Mouse (Mus musculus) gastrocnemius, postnatal 36 days (tissue): ENCODE data around the gene Umps. TPM values are rescaled to one million over a fixed set of nuclear protein-coding genes. Genes with fewer than 3 reads are reported as not detected.
A peak's percentile ranks its signal among the peaks of the same experiment; 100 is the strongest.

ENCODE experiments used
- DNase-seq, 2 experiments: peaks; one replicate each; pipeline ENCODE4 v3.0.0; 2022
- intact Hi-C: fragments of 180-260 bp; cut with DNase I; formaldehyde crosslinking; loops from one replicate; pipeline ENCODE4 v1.15.1; 2025
- total RNA-seq, 2 experiments: library from RNA; stranded (reverse); gene quantifications; 2 replicates each; pipeline ENCODE4 v1.2.3; 2021

Umps gene
- total RNA-seq, 2 experiments from 2014 or later, result 4.9 to 5.6 TPM

GRCm38 (mm10) chr16:33934701-33935406 lies 32.0 kb downstream of the Umps start:
- DNase-seq, result no peak
- intact Hi-C loops, result no loop called here

- no peak for DNase-seq
- intact Hi-C loops, result no loop called here
These were observed 33.4 kb downstream of the Umps start for GRCm38 (mm10) chr16:33933411-33933810.

GRCm38 (mm10) chr16:33932126-33932525 lies 34.7 kb downstream of the Umps start:
- DNase-seq, result peak in 1 of 2 experiments; percentile 47
- intact Hi-C loops, result no loop called here

GRCm38 (mm10) chr16:33931682-33932081 lies 35.2 kb downstream of the Umps start:
- DNase-seq, result no peak
- intact Hi-C loops, result no loop called here

- intact Hi-C loops, result no loop called here
- DNase-seq, result peak; percentile 42 to 65
These were observed 36.1 kb downstream of the Umps start for GRCm38 (mm10) chr16:33930785-33931184.

GRCm38 (mm10) chr16:33928788-33929462 lies 37.9 kb downstream of the Umps start:
- DNase-seq, result no peak
- intact Hi-C loops, result no loop called here

- intact Hi-C loops, result no loop called here
- no peak for DNase-seq
These were observed 39.5 kb downstream of the Umps start for GRCm38 (mm10) chr16:33927263-33927824.

GRCm38 (mm10) chr16:33923758-33924157 lies 43.1 kb downstream of the Umps start:
- intact Hi-C loops, result no loop called here

GRCm38 (mm10) chr16:33923001-33923316 lies 43.9 kb downstream of the Umps start:
- intact Hi-C loops, result no loop called here
- no peak for DNase-seq

More at GRCm38 (mm10) chr16:33923758-33924157, 43.1 kb downstream of the Umps start:
- DNase-seq, result no peak

- intact Hi-C loops, result no loop called here
These were observed 44.5 kb downstream of the Umps start for GRCm38 (mm10) chr16:33922111-33923000.

GRCm38 (mm10) chr16:33921514-33921913 lies 45.3 kb downstream of the Umps start:
- no peak for DNase-seq
- intact Hi-C loops, result no loop called here

More at GRCm38 (mm10) chr16:33922111-33923000, 44.5 kb downstream of the Umps start:
- no peak for DNase-seq

GRCm38 (mm10) chr16:33917926-33918325 lies 48.9 kb downstream of the Umps start:
- intact Hi-C loops, result no loop called here
- DNase-seq, result no peak

- no peak for DNase-seq
- intact Hi-C loops, result no loop called here
These were observed 49.4 kb downstream of the Umps start for GRCm38 (mm10) chr16:33917390-33917789.

GRCm38 (mm10) chr16:33916473-33917251 lies 50.2 kb downstream of the Umps start:
- DNase-seq, result peak; percentile 74 to 76
- intact Hi-C loops, result no loop called here

GRCm38 (mm10) chr16:33914997-33915396 lies 51.8 kb downstream of the Umps start:
- intact Hi-C loops, result no loop called here
- no peak for DNase-seq

- intact Hi-C loops, result no loop called here
- DNase-seq, result no peak
These were observed 58.6 kb downstream of the Umps start for GRCm38 (mm10) chr16:33908239-33908638.
